Comparison of ENCODE assay signal across 9 mouse cellular contexts in the genomic region with DNA sequence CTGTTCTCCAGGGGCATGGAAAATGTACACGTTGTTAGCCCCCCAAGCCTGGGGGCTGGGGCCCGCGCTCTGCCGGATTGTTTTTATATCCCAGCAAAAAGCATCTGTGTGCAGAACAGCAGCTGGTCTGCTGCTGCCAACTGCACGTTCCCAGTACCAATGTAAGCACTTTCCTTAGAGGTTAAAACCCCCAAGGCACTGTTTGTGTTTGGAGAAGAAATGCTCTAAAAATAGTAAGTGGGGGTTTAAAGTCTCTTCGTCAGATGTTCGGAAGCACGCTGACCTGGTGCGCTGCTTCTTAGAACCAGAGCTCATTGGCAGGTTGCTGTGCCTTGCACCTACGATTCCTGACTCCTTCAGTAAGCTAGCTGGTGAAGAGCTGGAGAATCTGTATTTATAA.
DNase-seq lines count a peak whose midpoint lies in the region; ATAC-seq and TF ChIP-seq lines count a peak whose summit lies in the region.
"Had no signal": no experiment of that assay in that cellular context is flagged by ENCODE, and none has a peak within 500 bp of the region (broad histone marks: within the 10 kb centered on the region; RNA-seq: fewer than 3 reads in every experiment).

No protein-coding gene starts in this region.

- no peaks in the 10 kb centered on the region for H3K9me3 ChIP-seq in lung, embryonic 14.5 days (ENCODE audit: low read depth, low read length)
- no peaks in the 10 kb centered on the region for H3K9me3 ChIP-seq in forebrain, embryonic 14.5 days (replicated peaks; ENCODE audit: control insufficient read depth, low read length)
- H3K9me3 ChIP-seq in limb, embryonic 11.5 days (ENCODE audit: control insufficient read depth, low read length): no peaks in the 10 kb centered on the region
- H3K9me3 ChIP-seq in stomach, embryonic 15.5 days: no peaks in the 10 kb centered on the region

- no peaks in the 10 kb centered on the region for H3K36me3 ChIP-seq in lung, embryonic 14.5 days (ENCODE audit: insufficient read depth)
- H3K36me3 ChIP-seq in forebrain, embryonic 14.5 days (ENCODE audit: control insufficient read depth, insufficient read depth, low read length): no peaks in the 10 kb centered on the region
- H3K36me3 ChIP-seq in limb, embryonic 11.5 days (ENCODE audit: control insufficient read depth, insufficient read depth, low read length): no peaks in the 10 kb centered on the region
- no peaks in the 10 kb centered on the region for H3K36me3 ChIP-seq in stomach, embryonic 15.5 days

- peak overlapping the region; percentile 38 for H3K4me2 ChIP-seq in lung, embryonic 14.5 days
- H3K4me2 ChIP-seq in forebrain, embryonic 14.5 days (ENCODE audit: low read length): peak overlapping the region; percentile 47; the same call in 1 of the 2 replicates
- peak overlapping the region; percentile 27; the same call in 1 of the 2 replicates for H3K4me2 ChIP-seq in limb, embryonic 11.5 days (ENCODE audit: low read depth, severe bottlenecking)
- H3K4me2 ChIP-seq in stomach, embryonic 15.5 days: peak overlapping the region; percentile 41; the same call in 1 of the 2 replicates

- H3K27ac ChIP-seq in lung, embryonic 14.5 days (ENCODE audit: low read depth): no peak overlapping the region
- H3K27ac ChIP-seq in forebrain, embryonic 14.5 days (ENCODE audit: low read depth, low read length): peak overlapping the region; percentile 73; the same call in 1 of the 2 replicates
- H3K27ac ChIP-seq in limb, embryonic 11.5 days (replicated peaks; ENCODE audit: low read depth, low read length): 0 out of 2 replicates have a peak overlapping the region, but pooled peaks have one; percentile 33
- no peak overlapping the region for H3K27ac ChIP-seq in stomach, embryonic 15.5 days

- peak; percentile 48 for DNase-seq in lung, embryonic 14.5 days
- no peak for DNase-seq in lung, adult 2 months
- DNase-seq in forebrain, embryonic 14.5 days (ENCODE audit: low spot score): peak; percentile 35
- peak; percentile 45 for DNase-seq in limb, embryonic 11.5 days (ENCODE audit: low spot score)
- DNase-seq in natural killer cell, adult 2 months (ENCODE audit: low spot score in 2 of 2): no peak
- DNase-seq in B cell, adult 2 months: no peak
- no peak for DNase-seq in cerebellum, adult 9-11 months

- no peak overlapping the region for H3K4me3 ChIP-seq in lung, embryonic 14.5 days (ENCODE audit: low read depth, low read length)
- H3K4me3 ChIP-seq in lung, adult 2 months (replicated peaks; ENCODE audit: extremely low read depth, low read depth, low read length): no peak overlapping the region
- H3K4me3 ChIP-seq in forebrain, embryonic 14.5 days (ENCODE audit: low read depth, low read length): no peak overlapping the region
- H3K4me3 ChIP-seq in limb, embryonic 11.5 days (ENCODE audit: low read depth, low read length): no peak overlapping the region
- H3K4me3 ChIP-seq in stomach, embryonic 15.5 days (replicated peaks): no peak overlapping the region

- H3K4me1 ChIP-seq in lung, embryonic 14.5 days (ENCODE audit: insufficient read depth): peaks cover 15% of the 10 kb centered on the region
- H3K4me1 ChIP-seq in lung, adult 2 months (ENCODE audit: control insufficient read depth, insufficient read depth, low read length): 0 out of 2 replicates have a peak, but pooled peaks cover 3% of the 10 kb centered on the region
- peaks cover 8% of the 10 kb centered on the region for H3K4me1 ChIP-seq in forebrain, embryonic 14.5 days (ENCODE audit: control insufficient read depth, insufficient read depth, low read length)
- H3K4me1 ChIP-seq in limb, embryonic 11.5 days (ENCODE audit: control insufficient read depth, insufficient read depth, low read length): peaks cover 11% of the 10 kb centered on the region
- H3K4me1 ChIP-seq in stomach, embryonic 15.5 days: peaks cover 9% of the 10 kb centered on the region

- WGBS in lung, embryonic 14.5 days: 12% methylated on average over 10 of the region's 10 CpGs
- WGBS in lung, adult 2 months: 33% methylated on average over 10 of the region's 10 CpGs
- 45% methylated on average over 10 of the region's 10 CpGs for WGBS in forebrain, embryonic 14.5 days
- 24% methylated on average over 10 of the region's 10 CpGs for WGBS in limb, embryonic 11.5 days
- WGBS in stomach, embryonic 15.5 days: 17% methylated on average over 10 of the region's 10 CpGs

- no peaks in the 10 kb centered on the region for H3K27me3 ChIP-seq in lung, embryonic 14.5 days (ENCODE audit: insufficient read depth, low read length)
- H3K27me3 ChIP-seq in forebrain, embryonic 14.5 days (replicated peaks; ENCODE audit: control insufficient read depth, insufficient read depth, low read length): no peaks in the 10 kb centered on the region
- no peaks in the 10 kb centered on the region for H3K27me3 ChIP-seq in limb, embryonic 11.5 days (ENCODE audit: control insufficient read depth, insufficient read depth, low read length)
- no peaks in the 10 kb centered on the region for H3K27me3 ChIP-seq in stomach, embryonic 15.5 days (replicated peaks)
- H3K27me3 ChIP-seq: Patski had no signal

- ATAC-seq in lung, embryonic 14.5 days (ENCODE audit: insufficient read depth): peak; percentile 72; the same call in 1 of the 2 replicates
- ATAC-seq in forebrain, embryonic 14.5 days: peak; percentile 62
- ATAC-seq in limb, embryonic 11.5 days (ENCODE audit: insufficient number of reproducible peaks, low FRiP score, low TSS enrichment, low read depth): no peak; the same call in 1 of the 2 replicates
- ATAC-seq in stomach, embryonic 15.5 days (ENCODE audit: insufficient read depth, low FRiP score, low read depth): no peak
- ATAC-seq: Patski had no signal

- TF ChIP-seq POLR2A in lung, adult 2 months (IDR thresholded peaks at IDR 0.05; ENCODE audit: borderline replicate concordance, extremely low read depth, low read depth, low read length): no peak

- H3K9ac ChIP-seq in lung, embryonic 14.5 days: no peak overlapping the region
- H3K9ac ChIP-seq in forebrain, embryonic 14.5 days (ENCODE audit: low read length): no peak overlapping the region
- H3K9ac ChIP-seq in limb, embryonic 11.5 days (ENCODE audit: low read length): no peak overlapping the region
- H3K9ac ChIP-seq in stomach, embryonic 15.5 days: no peak overlapping the region

- no peak for TF ChIP-seq CTCF in lung, embryonic 14.5 days (IDR thresholded peaks at IDR 0.05; ENCODE audit: low read depth)
- no peak for TF ChIP-seq CTCF in lung, adult 2 months (IDR thresholded peaks at IDR 0.05; ENCODE audit: insufficient read depth, low read length)

Comparison
In these comparisons a context has a peak if more than half of its experiments do, and no peak if none do; other contexts are left out.
1. DNase-seq: peak in lung, embryonic 14.5 days (single experiment), forebrain, embryonic 14.5 days (single experiment) and limb, embryonic 11.5 days (single experiment); none in lung, adult 2 months (single experiment), natural killer cell, adult 2 months (0 of 2), B cell, adult 2 months (0 of 2) and cerebellum, adult 9-11 months (single experiment).
2. ATAC-seq: peak in lung, embryonic 14.5 days (single experiment) and forebrain, embryonic 14.5 days (single experiment); none in limb, embryonic 11.5 days (single experiment) and stomach, embryonic 15.5 days (single experiment).
3. H3K27ac ChIP-seq: peak in forebrain, embryonic 14.5 days (single experiment) and limb, embryonic 11.5 days (single experiment); none in lung, embryonic 14.5 days (single experiment) and stomach, embryonic 15.5 days (single experiment).
4. Peak in every context shown above with its lines, with median percentiles within 50 percentile points of each other: H3K4me2 ChIP-seq.